Mouse (Mus musculus): ENCODE measurements around the gene Hist1h3e. TPM values are rescaled to one million over a fixed set of nuclear protein-coding genes. Genes with fewer than 3 reads are reported as not detected.
"Not testable (repeated sequence)": the region's sequence is repeated elsewhere in the genome, so short reads cannot be mapped to it uniquely, and the experiment has no call there.

Hist1h3e gene
- polyA plus RNA-seq, 1 experiment from 2014 or later = 6.8 TPM

DNA sequence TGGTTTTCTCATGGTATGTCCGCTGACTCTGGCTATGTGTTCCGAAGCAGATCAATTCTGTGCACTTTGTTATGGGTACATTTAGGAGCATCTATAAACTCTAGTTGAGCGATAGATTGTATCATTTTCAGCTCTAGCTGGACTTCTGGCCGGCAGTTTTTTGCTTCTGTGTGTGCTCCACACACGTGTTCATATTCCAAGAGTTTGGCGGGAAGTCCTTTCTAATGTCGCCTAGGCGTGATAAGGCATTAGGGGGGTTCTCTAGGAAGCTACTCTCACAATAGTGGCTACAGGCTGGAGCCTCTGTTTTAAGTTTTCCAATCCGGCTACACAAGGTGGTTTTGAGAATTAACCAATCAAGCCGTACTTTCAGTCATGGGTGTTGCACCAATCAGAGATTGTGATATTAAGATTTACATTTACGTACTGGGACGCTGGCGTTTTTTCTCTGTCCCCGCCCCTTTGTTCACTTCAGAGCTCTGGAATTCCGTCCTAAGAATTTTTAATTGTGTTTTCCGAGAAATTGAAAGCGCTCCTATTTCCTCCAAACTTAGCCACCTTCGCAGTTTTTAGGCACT lies 6.2 kb downstream of the Hist1h3e start:
- Histone ChIP-seq H3K27ac (peak overlapping the region; percentile 100), H3K9ac (peak overlapping the region; percentile 92), H3K36me3 (no peaks in the 10 kb centered on the region), H3K4me3 (replicated peaks) (peak overlapping the region; percentile 66), H3K27me3 (no peaks in the 10 kb centered on the region), H3K4me2 (peak overlapping the region; percentile 83), H3K4me1 (replicated peaks) (peaks cover 52% of the 10 kb centered on the region), H3K9me3 (replicated peaks) (no peaks in the 10 kb centered on the region)
- WGBS (ENCODE audit: insufficient replicate concordance) = under 1% methylated on average over 18 of the region's 18 CpGs
- ATAC-seq (ENCODE audit: low read depth) (peak; percentile 54), DNase-seq (peak; percentile 80)

DNA sequence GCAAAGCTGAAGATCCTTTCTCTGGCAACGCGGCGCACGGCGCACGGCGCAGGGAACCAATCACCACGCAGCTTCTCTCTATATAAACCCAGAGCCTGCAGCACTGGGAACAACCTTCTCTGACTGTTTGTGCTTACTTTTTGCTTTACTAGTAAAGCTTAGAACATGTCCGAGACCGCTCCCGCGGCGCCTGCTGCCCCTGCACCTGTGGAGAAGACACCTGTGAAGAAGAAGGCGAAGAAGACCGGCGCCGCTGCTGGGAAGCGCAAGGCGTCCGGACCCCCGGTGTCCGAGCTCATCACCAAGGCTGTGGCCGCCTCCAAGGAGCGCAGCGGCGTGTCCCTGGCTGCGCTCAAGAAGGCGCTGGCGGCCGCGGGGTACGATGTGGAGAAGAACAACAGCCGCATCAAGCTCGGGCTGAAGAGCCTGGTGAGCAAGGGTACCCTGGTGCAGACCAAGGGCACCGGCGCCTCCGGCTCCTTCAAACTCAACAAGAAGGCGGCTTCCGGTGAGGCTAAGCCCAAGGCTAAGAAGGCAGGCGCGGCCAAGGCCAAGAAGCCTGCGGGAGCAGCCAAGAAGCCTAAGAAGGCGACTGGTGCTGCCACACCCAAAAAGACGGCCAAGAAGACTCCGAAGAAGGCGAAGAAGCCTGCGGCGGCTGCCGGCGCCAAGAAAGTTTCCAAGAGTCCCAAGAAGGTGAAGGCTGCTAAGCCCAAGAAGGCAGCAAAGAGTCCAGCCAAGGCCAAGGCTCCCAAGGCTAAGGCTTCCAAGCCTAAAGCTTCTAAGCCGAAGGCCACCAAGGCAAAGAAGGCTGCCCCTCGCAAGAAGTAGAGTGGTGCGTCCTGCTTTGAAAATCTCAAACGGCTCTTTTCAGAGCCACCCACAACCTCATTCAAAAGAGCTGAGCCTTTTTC lies 7.0 kb downstream of the Hist1h3e start:
- no peaks in the 10 kb centered on the region for H3K9me3 ChIP-seq (replicated peaks)
- peak overlapping the region; percentile 100 for H3K27ac ChIP-seq
- DNase-seq (peak; percentile 90), ATAC-seq (ENCODE audit: low read depth) (peak; percentile 74)
- H3K4me1 ChIP-seq (replicated peaks) = peaks cover 51% of the 10 kb centered on the region
- WGBS (ENCODE audit: insufficient replicate concordance) = under 1% methylated on average over 54 of the region's 54 CpGs
- H3K4me3 ChIP-seq (replicated peaks) = peak overlapping the region; percentile 66
- H3K36me3 ChIP-seq = no peaks in the 10 kb centered on the region
- peak overlapping the region; percentile 92 for H3K9ac ChIP-seq
- H3K4me2 ChIP-seq = peak overlapping the region; percentile 83
- no peaks in the 10 kb centered on the region for H3K27me3 ChIP-seq

DNA sequence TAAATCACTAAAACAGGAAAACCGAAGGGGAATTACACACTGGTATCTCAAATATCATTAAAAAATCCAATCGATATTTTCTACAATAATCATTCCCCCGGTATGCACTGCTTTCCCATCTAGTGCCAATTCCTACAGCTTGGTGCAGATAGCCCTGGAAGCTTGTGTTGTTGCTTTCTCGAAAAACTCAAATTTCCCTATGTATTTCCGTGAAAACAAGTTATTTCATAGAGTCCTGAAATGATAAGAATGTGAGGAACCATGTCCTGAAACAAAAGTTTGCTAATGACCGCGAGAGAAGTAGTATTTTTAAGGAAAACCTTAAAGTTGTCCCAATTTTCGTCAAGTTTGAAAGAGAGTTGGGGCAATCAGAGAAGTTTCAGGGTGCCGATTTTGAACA lies 7.8 kb downstream of the Hist1h3e start:
- peak overlapping the region; percentile 92 for H3K9ac ChIP-seq
- peak overlapping the region; percentile 83 for H3K4me2 ChIP-seq
- 19% methylated on average over 9 of the region's 9 CpGs for WGBS (ENCODE audit: insufficient replicate concordance)
- peak overlapping the region; percentile 100 for H3K27ac ChIP-seq
- DNase-seq = no peak
- peaks cover 56% of the 10 kb centered on the region for H3K4me1 ChIP-seq (replicated peaks)
- H3K4me3 ChIP-seq (replicated peaks) = peak overlapping the region; percentile 66
- H3K9me3 ChIP-seq (replicated peaks) = no peaks in the 10 kb centered on the region
- no peak for ATAC-seq (ENCODE audit: low read depth)
- H3K36me3 ChIP-seq = no peaks in the 10 kb centered on the region
- H3K27me3 ChIP-seq = no peaks in the 10 kb centered on the region

DNA sequence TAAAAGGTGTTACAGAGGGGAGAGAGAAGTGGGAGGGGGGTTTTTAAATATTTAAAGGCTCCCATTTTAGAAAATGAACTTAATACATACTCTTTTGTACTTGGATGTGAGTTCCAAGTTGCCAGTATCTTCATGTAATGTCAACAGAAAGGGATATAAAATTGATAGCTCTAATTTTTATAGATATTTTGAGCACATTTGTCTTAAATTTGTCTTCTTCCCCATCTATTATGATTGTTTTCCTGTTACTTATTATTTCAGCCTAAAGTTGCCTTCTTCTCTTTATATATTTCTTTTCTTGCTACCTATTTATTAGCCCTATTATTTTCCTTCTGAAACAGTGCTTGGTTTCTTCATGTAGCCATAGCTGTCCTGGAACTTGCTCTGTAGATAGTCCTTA lies 9.2 kb downstream of the Hist1h3e start, which contains the start of gene Hist1h1d:
Hist1h1d (plus strand) TSS at position 301 of the 400 bp plus-strand sequence.
- Histone ChIP-seq H3K27ac (peak within 1 kb of the TSS; percentile 100), H3K27me3 (no peaks in the 10 kb centered on the region), H3K9ac (peak within 1 kb of the TSS; percentile 92), H3K4me2 (peak within 1 kb of the TSS; percentile 83), H3K4me1 (replicated peaks) (peaks cover 60% of the 10 kb centered on the region), H3K36me3 (no peaks in the 10 kb centered on the region), H3K9me3 (replicated peaks) (no peaks in the 10 kb centered on the region), H3K4me3 (replicated peaks) (no peak within 1 kb of the TSS)
- DNase-seq (no peak), ATAC-seq (ENCODE audit: low read depth) (no peak)

DNA sequence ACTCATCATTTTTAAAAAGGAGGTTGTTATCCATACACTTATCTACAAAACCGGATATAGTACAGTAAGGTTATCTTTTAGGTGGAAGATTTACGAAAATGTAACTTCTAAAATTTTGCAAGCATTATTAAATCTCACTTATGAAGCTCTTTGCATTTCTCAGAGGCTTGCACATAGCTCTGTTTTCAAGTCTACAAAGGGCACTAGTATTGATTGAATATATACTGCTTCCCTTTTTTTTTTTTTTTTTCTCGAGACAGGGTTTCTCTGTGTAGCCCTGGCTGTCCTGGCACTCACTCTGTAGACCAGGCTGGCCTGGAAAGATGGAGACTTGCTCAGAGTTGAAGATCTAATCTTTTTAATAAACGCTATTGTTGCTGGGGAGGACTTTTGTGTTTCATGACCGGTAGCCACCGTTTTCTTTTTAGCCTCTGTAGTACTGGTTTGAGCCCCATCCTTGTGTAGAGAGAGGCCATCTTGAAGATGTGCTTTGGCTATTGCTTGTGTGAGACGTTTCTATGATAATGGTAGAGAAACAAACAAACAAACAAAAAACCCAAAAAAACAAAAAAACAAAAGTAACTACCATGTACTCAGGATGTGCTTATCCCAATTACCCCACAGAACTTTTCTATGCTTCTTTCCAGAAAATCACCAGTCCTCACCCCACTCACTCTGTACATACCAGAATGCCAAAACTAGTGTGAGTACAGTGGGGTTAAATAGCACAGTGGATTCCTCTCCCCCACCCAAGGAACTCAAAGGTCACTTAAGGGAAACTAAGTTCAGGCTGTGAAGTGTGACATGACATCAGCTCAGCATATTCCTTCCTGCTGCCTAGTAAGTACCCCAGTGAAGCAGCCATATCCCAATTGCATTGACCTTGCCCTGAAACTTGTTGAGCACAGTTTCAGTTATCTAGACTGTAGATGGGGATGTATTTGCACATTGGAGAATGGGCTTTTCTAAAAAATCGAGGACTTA lies 9.9 kb downstream of the Hist1h3e start:
- Histone ChIP-seq H3K4me3 (replicated peaks) (peak overlapping the region; percentile 58; the same call in 1 of the 2 replicates), H3K36me3 (no peaks in the 10 kb centered on the region), H3K4me2 (peak overlapping the region; percentile 71), H3K9me3 (replicated peaks) (no peaks in the 10 kb centered on the region), H3K27me3 (no peaks in the 10 kb centered on the region), H3K9ac (peak overlapping the region; percentile 81), H3K4me1 (replicated peaks) (peaks cover 58% of the 10 kb centered on the region), H3K27ac (peak overlapping the region; percentile 98)
- ATAC-seq (ENCODE audit: low read depth) = no peak
- DNase-seq = no peak
- 34% methylated on average over 8 of the region's 8 CpGs for WGBS (ENCODE audit: insufficient replicate concordance)

DNA sequence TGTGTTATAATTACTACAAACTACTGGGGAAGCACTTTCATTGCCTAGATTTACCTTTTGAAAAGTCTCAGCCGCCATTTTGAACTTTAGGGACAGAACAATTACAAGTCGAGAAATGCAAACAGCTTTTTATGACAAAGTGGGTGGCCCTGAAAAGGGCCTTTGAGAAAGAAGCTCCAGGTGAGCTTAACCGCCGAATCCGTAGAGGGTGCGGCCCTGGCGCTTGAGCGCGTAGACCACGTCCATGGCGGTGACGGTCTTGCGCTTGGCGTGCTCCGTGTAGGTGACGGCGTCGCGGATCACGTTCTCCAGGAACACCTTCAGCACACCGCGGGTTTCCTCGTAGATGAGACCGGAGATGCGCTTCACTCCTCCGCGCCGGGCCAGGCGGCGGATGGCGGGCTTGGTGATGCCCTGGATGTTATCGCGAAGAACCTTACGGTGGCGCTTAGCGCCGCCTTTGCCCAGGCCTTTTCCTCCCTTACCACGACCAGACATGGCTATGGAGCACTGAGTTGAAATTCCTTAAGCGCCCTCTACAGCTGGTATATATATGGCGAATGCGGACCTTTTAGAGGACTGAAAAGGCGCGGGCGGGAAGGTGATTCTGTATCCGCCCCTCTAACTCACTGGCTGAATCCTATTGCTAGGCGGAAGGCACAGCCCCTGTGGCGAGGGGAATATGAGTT lies 10.9 kb downstream of the Hist1h3e start, which contains the start of gene Hist1h4f:
Hist1h4f (minus strand) TSS at position 503 of the 689 bp plus-strand sequence.
- WGBS (ENCODE audit: insufficient replicate concordance) = under 1% methylated on average over 47 of the region's 47 CpGs
- H3K4me1 ChIP-seq (replicated peaks) = peaks cover 56% of the 10 kb centered on the region
- H3K9ac ChIP-seq = peak within 1 kb of the TSS; percentile 81
- peak within 1 kb of the TSS; percentile 71 for H3K4me2 ChIP-seq
- H3K27ac ChIP-seq = peak within 1 kb of the TSS; percentile 98
- H3K27me3 ChIP-seq; H3K9me3 ChIP-seq (replicated peaks); H3K36me3 ChIP-seq: not testable (repeated sequence)
- DNase-seq = peak; percentile 93
- ATAC-seq (ENCODE audit: low read depth) = peak; percentile 68
- H3K4me3 ChIP-seq (replicated peaks) = peak within 1 kb of the TSS; percentile 58

DNA sequence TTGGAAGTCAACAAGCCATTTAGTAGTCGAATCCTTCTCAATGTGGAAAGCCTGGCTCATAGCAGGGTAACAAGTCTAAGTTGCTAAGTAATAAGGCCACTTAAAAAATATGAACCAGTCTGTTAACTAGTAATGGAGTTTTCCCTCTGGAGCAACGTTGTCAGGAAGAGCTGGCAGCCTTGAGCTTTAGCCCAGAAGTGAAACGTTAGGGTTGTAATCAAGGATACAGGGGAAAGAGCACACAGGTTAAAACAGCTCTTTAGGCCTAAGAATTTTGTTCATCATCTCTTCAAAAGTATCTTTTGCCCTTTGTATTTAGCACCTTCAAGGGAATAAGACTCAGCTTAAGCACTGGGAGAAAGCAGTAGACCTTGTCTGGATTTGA lies 11.4 kb downstream of the Hist1h3e start:
- DNase-seq = no peak
- Histone ChIP-seq H3K27me3 (no peaks in the 10 kb centered on the region), H3K4me1 (replicated peaks) (peaks cover 57% of the 10 kb centered on the region)

DNA sequence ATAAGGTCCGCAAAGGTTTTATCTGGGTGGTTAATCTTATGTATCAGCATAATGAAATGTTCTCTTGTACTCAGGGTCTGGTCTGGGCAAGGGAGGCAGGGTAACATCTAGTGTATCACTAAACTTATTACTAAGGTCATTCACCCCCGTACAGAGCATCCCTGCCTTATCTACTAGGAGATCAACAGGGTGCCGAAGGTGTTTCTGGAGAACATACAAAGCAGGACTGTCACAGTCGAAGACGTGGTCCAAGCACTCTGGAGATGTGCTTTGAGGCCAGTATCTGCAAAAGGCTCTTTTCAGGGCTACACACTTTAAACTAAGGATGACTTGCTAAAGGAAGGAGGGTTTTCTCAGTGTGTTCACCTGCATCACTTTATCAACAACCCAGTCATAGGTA lies 15.5 kb downstream of the Hist1h3e start:
- H3K27ac ChIP-seq = peak overlapping the region; percentile 89
- peaks cover 33% of the 10 kb centered on the region for H3K4me1 ChIP-seq (replicated peaks)
- DNase-seq (no peak), ATAC-seq (ENCODE audit: low read depth) (no peak)
- H3K4me3 ChIP-seq (replicated peaks) = no peak overlapping the region
- H3K9me3 ChIP-seq (replicated peaks) = no peaks in the 10 kb centered on the region
- no peaks in the 10 kb centered on the region for H3K36me3 ChIP-seq
- peak overlapping the region; percentile 35; the same call in 1 of the 2 replicates for H3K4me2 ChIP-seq
- H3K27me3 ChIP-seq = no peaks in the 10 kb centered on the region
- 65% methylated on average over 5 of the region's 5 CpGs for WGBS (ENCODE audit: insufficient replicate concordance)
- H3K9ac ChIP-seq = peak overlapping the region; percentile 48; the same call in 1 of the 2 replicates

More for the DNA sequence above, 11.4 kb downstream of the Hist1h3e start:
- WGBS (ENCODE audit: insufficient replicate concordance) = under 1% methylated on average over 3 of the region's 3 CpGs
- H3K9me3 ChIP-seq (replicated peaks) = no peaks in the 10 kb centered on the region
- peak overlapping the region; percentile 71 for H3K4me2 ChIP-seq
- peak overlapping the region; percentile 98 for H3K27ac ChIP-seq
- ATAC-seq (ENCODE audit: low read depth) = peak; percentile 0
- peak overlapping the region; percentile 81 for H3K9ac ChIP-seq
- no peaks in the 10 kb centered on the region for H3K36me3 ChIP-seq
- peak overlapping the region; percentile 58 for H3K4me3 ChIP-seq (replicated peaks)

DNA sequence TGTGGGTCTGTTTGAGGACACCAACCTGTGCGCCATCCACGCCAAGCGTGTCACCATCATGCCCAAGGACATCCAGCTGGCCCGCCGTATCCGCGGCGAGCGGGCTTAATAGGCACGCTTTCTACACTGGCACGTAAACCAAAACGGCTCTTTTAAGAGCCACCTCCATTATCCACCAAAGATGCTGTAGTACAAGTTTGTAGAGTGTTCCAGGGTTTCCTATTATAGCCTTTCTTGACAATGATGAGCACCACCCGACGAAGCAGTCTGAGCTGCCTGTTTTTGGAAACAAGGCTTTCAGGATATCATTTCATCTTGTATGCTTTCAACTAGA lies 17.4 kb downstream of the Hist1h3e start:
- DNase-seq; H3K36me3 ChIP-seq; H3K27me3 ChIP-seq; H3K9me3 ChIP-seq (replicated peaks): not testable (repeated sequence)
- H3K27ac ChIP-seq = peak overlapping the region; percentile 97
- H3K9ac ChIP-seq = peak overlapping the region; percentile 75
- ATAC-seq (ENCODE audit: low read depth) = peak; percentile 8
- H3K4me3 ChIP-seq (replicated peaks) = peak overlapping the region; percentile 56
- peak overlapping the region; percentile 72 for H3K4me2 ChIP-seq
- H3K4me1 ChIP-seq (replicated peaks) = peaks cover 34% of the 10 kb centered on the region
- 0% methylated on average over 13 of the region's 14 CpGs for WGBS (ENCODE audit: insufficient replicate concordance)

DNA sequence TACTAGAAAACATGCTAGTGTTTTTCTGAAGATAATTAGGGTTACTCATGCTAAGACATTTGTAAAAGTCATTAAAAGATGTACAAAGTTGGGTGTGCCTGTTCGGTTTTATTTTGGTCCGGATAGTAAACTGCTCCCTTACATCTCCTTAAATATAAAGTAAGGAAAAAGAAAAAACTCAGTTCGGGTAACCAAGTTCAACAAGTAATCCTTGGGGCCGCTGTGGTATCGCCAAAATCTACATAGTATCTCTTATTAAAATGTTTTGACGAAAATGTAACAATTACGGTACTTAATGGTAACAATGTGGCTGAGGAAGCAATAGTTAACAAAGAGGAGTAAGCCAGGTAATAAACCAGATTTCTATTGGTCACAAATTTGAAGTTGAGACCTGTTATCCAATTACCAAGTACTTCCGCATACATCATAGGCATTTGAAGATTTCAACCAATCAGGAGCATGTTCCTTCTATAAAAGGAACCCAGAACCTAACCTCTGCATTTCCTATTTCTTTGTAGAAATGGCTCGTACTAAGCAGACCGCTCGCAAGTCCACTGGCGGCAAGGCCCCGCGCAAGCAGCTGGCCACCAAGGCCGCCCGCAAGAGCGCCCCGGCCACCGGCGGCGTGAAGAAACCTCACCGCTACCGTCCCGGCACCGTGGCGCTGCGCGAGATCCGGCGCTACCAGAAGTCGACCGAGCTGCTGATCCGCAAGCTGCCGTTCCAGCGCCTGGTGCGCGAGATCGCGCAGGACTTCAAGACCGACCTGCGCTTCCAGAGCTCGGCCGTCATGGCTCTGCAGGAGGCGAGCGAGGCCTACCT lies 18.0 kb downstream of the Hist1h3e start, which contains the start of gene Hist1h3f:
Hist1h3f (plus strand) TSS at position 88 of the 822 bp plus-strand sequence.
- peak within 1 kb of the TSS; percentile 90 for H3K9ac ChIP-seq
- peak within 1 kb of the TSS; percentile 73 for H3K4me2 ChIP-seq
- no peaks in the 10 kb centered on the region for H3K36me3 ChIP-seq
- H3K9me3 ChIP-seq (replicated peaks) = no peaks in the 10 kb centered on the region
- peaks cover 29% of the 10 kb centered on the region for H3K4me1 ChIP-seq (replicated peaks)
- under 1% methylated on average over 28 of the region's 45 CpGs for WGBS (ENCODE audit: insufficient replicate concordance)
- peak within 1 kb of the TSS; percentile 98 for H3K27ac ChIP-seq
- peak; percentile 86 for DNase-seq
- peak within 1 kb of the TSS; percentile 67 for H3K4me3 ChIP-seq (replicated peaks)
- no peaks in the 10 kb centered on the region for H3K27me3 ChIP-seq
- ATAC-seq (ENCODE audit: low read depth) = peak; percentile 75

Measured in liver, embryonic 13.5 days (tissue).